Mouse (Mus musculus) bone marrow, adult 2 months (tissue): ENCODE data around the gene Sys1. TPM values are rescaled to one million over a fixed set of nuclear protein-coding genes. Genes with fewer than 3 reads are reported as not detected.

Experiments used
- H3K27ac ChIP-seq: fragments of 200-500 bp; 2 replicates; pipeline ENCODE4 v1.5.1; 2012; ENCODE audit warnings: low read depth, mild to moderate bottlenecking, control low read depth, inconsistent platforms, low read length; ENCODE audit not compliant: control insufficient read depth, poor library complexity, insufficient read depth
- H3K4me1 ChIP-seq: fragments of 200-500 bp; 2 replicates; pipeline ENCODE4 v1.6.1; 2011; ENCODE audit warnings: low read length; ENCODE audit not compliant: control insufficient read depth, insufficient read depth
- H3K4me3 ChIP-seq: fragments of 200-500 bp; replicated peaks from 2 replicates; pipeline ENCODE3; 2011; ENCODE audit warnings: mild to moderate bottlenecking, low read depth, low read length, control low read depth; ENCODE audit not compliant: control insufficient read depth
- CTCF ChIP-seq: fragments of 200-500 bp; IDR thresholded peaks from 2 replicates; pipeline ENCODE4 v1.5.1; 2011; ENCODE audit warnings: low read length, control low read depth; ENCODE audit not compliant: control insufficient read depth, insufficient read depth
- POLR2A ChIP-seq: fragments of 200-500 bp; IDR thresholded peaks from 2 replicates; pipeline ENCODE4 v1.6.1; 2011; ENCODE audit warnings: low read depth, mild to moderate bottlenecking, control low read depth, low read length, borderline replicate concordance; ENCODE audit not compliant: control insufficient read depth
- WGBS: fragments of 180-500 bp; shearing (Covaris S2); methylation state at CpG from one replicate; pipeline ENCODE4 v1.1.7; 2018; 5-methylcytosine and 5-hydroxymethylcytosine counted together
- polyA plus RNA-seq: library from polyadenylated mRNA; stranded (reverse); fragments of >200 nt; gene quantifications from 2 replicates; pipeline ENCODE4 v1.2.4, GENCODE M21; 2011; ENCODE audit warnings: low replicate concordance; ENCODE audit not compliant: missing spikeins, insufficient read depth, insufficient read length

Sys1 gene
- polyA plus RNA-seq, 1 experiment = 26.7 TPM

DNA sequence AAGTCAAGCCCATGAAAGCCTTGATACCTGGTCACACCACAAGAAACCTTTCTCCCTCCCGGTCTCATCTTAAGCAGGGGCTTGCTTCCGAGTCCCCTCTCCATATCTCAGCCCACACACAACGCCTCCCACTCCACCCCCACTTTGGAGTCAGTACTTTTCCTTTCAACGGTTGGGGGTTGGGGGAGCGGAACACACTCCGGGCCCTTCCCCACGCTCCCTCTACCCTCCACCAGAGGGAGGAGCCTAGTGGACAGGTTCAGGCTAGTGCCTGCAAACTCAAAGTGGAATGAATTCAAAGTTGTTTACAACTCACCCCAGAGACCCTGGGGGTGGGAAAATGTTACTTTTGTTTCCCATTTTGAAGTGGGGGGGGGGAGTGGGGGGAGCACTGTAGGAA is 26.1 kb upstream of the Sys1 start:
- H3K27ac ChIP-seq = no peak overlapping the region
- no peaks in the 10 kb centered on the region for H3K4me1 ChIP-seq
- 22% methylated on average over 7 of the region's 7 CpGs for WGBS
- H3K4me3 ChIP-seq = no peak overlapping the region
- no peak for TF ChIP-seq CTCF
- TF ChIP-seq POLR2A = no peak

DNA sequence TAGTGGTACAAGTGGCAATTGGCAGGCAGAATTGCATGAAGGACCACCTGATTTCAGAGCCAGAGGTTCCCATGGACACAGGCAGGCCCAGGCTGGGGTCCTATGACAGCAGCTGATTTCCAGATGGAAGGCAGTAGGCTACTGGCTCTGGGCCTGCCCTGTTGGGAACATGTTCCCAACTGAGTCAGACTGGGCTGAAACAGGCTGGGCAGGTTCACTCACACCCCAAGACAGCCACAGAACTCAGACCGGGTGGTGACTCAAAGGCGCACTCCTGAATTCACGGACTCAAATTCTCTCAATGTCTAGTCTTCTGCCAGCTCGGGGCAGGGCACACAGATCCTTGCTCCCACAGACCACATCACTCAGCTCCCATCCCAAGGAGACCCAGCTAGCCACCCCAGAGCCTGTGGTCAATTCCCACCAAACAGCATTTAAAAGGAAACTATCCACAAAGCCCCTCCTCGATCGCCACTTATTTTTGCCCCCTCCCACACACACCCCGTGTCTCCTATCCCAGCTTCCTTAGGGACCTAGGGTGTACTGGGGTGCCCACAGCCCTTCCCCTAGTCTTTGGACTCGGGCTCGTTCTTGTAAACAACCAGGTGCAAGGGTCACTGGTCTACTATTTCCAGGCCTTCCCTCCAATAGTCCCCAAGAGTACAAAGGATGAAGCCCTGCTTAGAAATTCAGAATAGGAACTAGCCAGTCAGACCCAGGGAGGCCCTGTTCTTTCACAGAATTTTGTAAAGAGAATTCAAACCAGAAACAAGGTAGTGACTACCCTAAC is 24.9 kb upstream of the Sys1 start:
- H3K27ac ChIP-seq = no peak overlapping the region
- TF ChIP-seq CTCF (no peak), POLR2A (no peak)
- 79% methylated on average over 9 of the region's 9 CpGs for WGBS
- no peak overlapping the region for H3K4me3 ChIP-seq
- no peaks in the 10 kb centered on the region for H3K4me1 ChIP-seq

DNA sequence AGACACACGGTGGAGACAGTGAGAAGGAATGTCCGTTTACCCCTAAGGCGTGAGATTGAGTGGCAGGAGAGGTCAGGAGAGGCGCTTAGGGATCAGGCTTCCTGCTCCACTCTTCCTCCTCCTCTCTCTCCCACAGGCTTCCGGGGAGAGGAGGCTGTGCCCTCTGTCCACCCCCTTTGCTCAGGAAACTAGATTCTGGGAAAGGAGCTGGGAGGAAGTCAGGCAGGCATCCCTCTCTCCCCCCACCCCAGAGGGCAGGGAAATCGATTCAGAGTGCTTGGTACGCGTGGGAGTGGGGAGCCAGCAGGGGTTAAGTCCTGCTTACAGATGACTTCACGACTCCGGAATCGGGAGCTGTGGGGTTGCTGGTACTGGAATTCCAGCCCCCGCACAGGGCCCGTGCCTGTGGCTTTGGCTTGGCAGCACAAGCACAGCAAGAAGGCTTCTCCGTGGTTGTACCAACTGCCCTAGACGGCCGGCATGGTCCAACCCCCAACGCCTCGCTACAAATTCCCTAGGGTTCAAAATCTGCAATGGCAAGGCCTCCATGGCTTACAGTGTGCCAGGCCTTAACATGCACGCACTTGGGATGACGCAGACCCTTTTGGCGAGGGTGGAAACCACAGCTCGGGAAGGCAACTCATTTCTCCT is 24.1 kb upstream of the Sys1 start:
- no peak for TF ChIP-seq POLR2A
- TF ChIP-seq CTCF = no peak
- no peak overlapping the region for H3K27ac ChIP-seq
- 67% methylated on average over 22 of the region's 22 CpGs for WGBS
- no peaks in the 10 kb centered on the region for H3K4me1 ChIP-seq
- no peak overlapping the region for H3K4me3 ChIP-seq

DNA sequence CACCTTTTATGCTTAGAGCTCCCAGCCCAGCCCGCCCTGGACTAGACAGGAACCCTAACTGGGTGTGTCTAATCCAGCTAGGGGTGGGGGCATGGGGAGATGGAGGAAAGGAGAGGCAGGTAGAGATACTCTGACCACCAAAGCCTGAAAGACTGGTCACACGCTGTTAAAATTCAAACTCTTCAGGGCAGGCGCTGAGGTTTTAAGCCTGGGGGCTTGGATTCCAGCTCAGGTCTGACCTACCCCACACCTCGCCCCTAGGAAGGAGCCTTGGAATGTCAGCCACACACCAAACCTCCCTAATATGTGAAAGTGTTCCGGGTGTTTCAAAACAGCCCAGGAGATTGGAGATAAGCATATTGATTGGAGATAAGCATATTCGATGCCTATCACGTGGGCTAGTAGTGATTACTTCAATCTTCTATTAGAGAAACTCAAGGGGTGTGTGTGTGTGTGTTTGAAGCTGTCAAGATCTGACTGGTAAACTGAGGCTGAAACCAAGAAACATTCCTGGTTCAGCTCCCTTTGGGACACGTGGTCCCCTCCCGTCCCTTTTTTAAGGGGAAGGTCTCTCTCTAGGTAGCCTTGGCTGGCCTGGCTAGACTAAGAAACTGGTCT is 23.4 kb upstream of the Sys1 start:
- no peak for TF ChIP-seq CTCF
- TF ChIP-seq POLR2A = no peak
- H3K4me3 ChIP-seq = no peak overlapping the region
- 78% methylated on average over 9 of the region's 9 CpGs for WGBS
- no peak overlapping the region for H3K27ac ChIP-seq
- no peaks in the 10 kb centered on the region for H3K4me1 ChIP-seq

DNA sequence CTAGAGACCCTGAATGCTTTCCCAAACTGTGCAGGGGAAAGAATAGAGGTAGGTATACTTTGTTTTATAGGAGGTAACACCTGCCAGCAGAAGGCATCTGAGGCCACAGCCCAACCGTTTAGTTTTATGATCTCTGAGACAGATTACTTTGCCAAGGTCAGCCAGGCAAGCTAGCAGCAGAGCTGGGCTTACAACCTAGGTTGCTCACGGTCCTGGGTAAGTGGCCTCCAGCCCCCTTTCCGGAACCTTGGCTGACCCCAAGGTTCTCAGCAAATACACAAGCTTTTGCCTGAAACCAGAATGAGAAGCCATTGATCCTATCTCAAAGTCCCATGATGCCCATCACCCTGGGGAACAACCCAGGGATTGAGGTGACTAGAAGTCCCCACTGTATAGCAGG is 22.1 kb upstream of the Sys1 start:
- WGBS = 68% methylated on average over 3 of the region's 3 CpGs
- no peak overlapping the region for H3K4me3 ChIP-seq
- H3K27ac ChIP-seq = no peak overlapping the region
- H3K4me1 ChIP-seq = no peaks in the 10 kb centered on the region
- TF ChIP-seq CTCF = no peak
- no peak for TF ChIP-seq POLR2A

DNA sequence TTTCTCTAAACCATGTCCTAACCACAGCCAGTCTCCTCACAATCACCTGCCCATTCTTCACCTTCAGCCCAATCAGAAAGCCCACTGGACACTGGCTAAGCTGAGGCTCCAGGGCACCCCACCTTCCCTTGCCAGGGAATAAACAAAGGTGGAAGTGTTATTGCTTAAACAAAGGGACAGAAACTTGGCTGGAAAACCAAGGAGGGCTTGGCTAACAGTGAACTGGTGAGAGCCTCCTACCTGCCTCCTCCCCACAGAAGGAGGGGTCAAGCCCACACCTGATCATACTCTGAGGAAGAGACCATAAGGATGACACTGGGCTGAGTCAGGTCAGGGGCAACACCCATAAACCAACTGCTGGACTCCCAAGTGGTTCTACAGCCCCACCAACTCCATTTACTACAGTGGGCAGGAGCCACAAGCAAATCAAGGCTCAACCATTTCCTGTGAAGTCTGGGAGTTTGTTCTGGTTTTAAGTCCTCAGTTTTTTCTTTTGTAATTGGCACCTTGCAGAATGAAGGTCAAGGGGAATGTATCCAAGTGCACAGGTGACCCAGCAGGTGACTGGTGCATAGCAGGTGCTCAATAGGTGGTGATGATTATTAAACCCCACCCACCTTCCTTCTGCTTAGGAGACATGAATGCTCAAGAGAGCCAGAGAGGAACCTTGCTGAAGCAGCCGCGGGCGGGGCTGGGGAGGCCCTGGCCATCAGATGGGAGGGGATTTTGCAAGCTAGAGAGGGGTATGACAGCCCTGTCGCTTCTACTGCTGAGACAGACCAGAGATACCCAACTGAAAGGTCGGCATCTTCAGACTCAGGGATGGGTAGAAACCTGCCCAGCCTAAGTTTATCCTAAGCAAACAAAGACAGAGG is 21.3 kb upstream of the Sys1 start:
- whole genome bisulfite sequencing = 26% methylated on average over 5 of the region's 5 CpGs
- Histone ChIP-seq H3K4me3 (no peak overlapping the region), H3K27ac (no peak overlapping the region; the same call in 1 of the 2 replicates), H3K4me1 (no peaks in the 10 kb centered on the region)
- TF ChIP-seq POLR2A = no peak
- TF ChIP-seq CTCF = no peak

DNA sequence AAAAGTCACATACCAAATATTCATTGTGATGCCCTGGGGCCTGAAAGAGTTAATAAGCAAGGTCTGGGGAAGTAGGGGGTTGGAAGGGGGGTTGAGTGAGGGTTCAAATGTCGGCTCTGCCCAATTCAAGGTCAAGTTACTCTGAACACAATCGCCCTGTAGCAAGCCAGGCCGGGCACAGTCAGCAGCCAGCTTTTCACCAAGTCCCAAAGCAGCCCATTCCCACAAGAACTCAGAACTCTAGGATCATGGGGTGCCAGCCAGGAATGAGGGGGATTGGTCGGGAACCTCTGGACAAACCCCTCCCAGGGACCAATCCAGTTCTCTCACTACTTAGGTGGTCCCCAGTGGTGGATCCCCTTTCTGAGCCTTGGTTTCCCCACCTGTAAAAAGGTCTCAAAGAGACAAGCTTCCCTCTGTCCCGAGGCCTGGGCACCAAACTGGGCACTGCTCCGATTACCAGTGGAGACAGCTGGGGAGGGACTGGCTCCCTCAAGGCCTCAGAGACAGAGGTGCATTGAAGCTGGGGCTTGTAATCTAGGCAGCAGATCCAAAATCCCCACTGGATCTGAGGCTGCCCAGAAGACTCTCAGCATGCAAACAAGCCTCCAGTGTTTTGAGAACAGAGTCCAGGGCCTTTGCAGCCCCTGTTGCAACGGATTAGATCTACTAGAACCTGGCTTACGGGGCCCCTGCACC is 20.4 kb upstream of the Sys1 start:
- no peak for TF ChIP-seq CTCF
- TF ChIP-seq POLR2A = no peak
- H3K4me3 ChIP-seq = no peak overlapping the region
- H3K4me1 ChIP-seq = no peaks in the 10 kb centered on the region
- no peak overlapping the region for H3K27ac ChIP-seq
- 56% methylated on average over 8 of the region's 8 CpGs for WGBS
